Mouse (Mus musculus) megakaryocyte, embryonic 14.5 days (primary cell): Measurements from ENCODE around the gene Zfp764.

ENCODE experiments used
- FLI1 ChIP-seq: IDR thresholded peaks from 2 replicates; pipeline ENCODE4 v1.6.1; 2012; ENCODE audit warnings: low read length, inconsistent platforms, mixed read lengths
- GATA1 ChIP-seq: IDR thresholded peaks from 3 replicates; pipeline ENCODE4 v1.6.1; 2012; ENCODE audit warnings: mixed read lengths, low read length, inconsistent platforms, borderline replicate concordance

- no peak for TF ChIP-seq FLI1
- no peak for TF ChIP-seq GATA1
Observed at GRCm38 (mm10) chr7:127357871-127358270, 48.8 kb downstream of the Zfp764 start.
